Mouse (Mus musculus) hematopoietic multipotent progenitor cell, adult 10-12 weeks (in vitro differentiated cells): ENCODE measurements around the gene Slain1. TPM values are rescaled to one million over a fixed set of nuclear protein-coding genes. Genes with fewer than 3 reads are reported as not detected.

ENCODE experiments used
- polyA plus RNA-seq: library from polyadenylated mRNA; stranded (reverse); fragments of >175 nt; gene quantifications from 2 replicates; pipeline ENCODE4 v1.2.3, GENCODE M21; 2012; ENCODE audit warnings: low replicate concordance

Gene Slain1
- polyA plus RNA-seq, result 26.4 and 58.7 TPM in 2 replicates

DNA sequence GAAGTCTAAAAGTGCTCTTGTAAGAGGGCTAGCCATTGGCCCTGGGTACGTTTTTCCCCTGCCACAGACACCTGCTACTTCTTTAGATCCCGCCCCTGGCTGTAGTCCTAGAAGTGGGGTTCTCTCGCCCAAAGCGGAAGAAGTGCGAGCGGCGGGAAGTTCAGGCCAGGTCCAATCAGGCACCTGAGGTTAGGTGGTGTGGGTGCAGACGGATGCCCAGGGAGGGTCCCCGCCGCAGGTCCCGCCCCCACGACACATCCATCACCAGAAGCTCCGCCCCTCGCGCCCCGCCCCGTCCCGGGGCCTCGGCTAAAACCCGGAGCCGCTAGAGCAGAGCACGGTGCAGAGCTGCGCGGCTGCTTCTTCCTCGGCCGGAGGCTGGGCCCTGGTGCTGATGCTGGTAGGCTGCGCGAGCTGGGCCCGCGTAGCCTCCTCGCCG, at the start of gene Slain1:
Gene Slain1 (plus strand): TSS at position 333 of the 439 bp plus-strand sequence.

Other genes starting within 250 kb of the Slain1 start
- gene Scel, start 136.9 kb upstream of the Slain1 start, polyA plus RNA-seq, result 0.15 and 0.30 TPM in 2 replicates
- gene Ednrb, start 194.2 kb downstream of the Slain1 start, polyA plus RNA-seq, result 0.10 and 0.21 TPM in 2 replicates